In the genomic region with DNA sequence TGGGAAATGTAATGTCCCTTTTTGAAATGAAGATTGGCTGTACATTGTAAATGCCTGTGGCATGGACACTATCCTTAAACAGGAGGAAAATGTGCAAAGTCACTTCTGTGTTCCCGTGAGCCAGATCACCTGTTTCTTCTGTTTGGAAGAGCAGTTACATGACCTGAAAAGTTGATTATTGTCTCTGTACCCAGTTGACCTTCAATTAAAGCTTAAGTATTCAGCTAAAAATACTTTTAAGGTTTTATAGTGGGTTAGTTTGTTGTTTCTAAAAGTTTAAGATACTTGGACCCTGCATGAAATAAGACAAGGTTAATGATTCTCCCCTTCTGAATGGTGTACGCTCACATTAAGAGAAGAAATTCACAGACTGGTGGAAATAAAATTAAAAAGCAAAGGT, we compare ENCODE assay signal across 17 mouse cellular contexts. TPM values are rescaled to one million over a fixed set of nuclear protein-coding genes. Genes with fewer than 3 reads are reported as not detected.
DNase-seq lines count a peak whose midpoint lies in the region; TF ChIP-seq lines count a peak whose summit lies in the region.
"Had no signal": no experiment of that assay in that cellular context is flagged by ENCODE, and none has a peak within 500 bp of the region (broad histone marks: within the 10 kb centered on the region; RNA-seq: fewer than 3 reads in every experiment).

No protein-coding gene starts in this region.

- H3K9me3 ChIP-seq in heart, embryonic 10.5 days: no peaks in the 10 kb centered on the region
- H3K9me3 ChIP-seq: embryonic facial prominence, embryonic 12.5 days; forebrain, embryonic 15.5 days; hindbrain, embryonic 13.5 days had no signal

- TF ChIP-seq EP300 in heart, adult 2 months (IDR thresholded peaks at IDR 0.05; ENCODE audit: insufficient read depth, low read depth, low read length): no peak

- no peak for TF ChIP-seq CTCF in heart, adult 2 months (IDR thresholded peaks at IDR 0.05)
- no peak for TF ChIP-seq CTCF in liver, adult 2 months (IDR thresholded peaks at IDR 0.05; ENCODE audit: low read depth, low read length)

- H3K36me3 ChIP-seq in heart, adult 2 months (ENCODE audit: control insufficient read depth, insufficient read depth, low read length): peaks cover 20% of the 10 kb centered on the region
- H3K36me3 ChIP-seq in heart, embryonic 10.5 days: peaks cover 13% of the 10 kb centered on the region
- peaks cover 3% of the 10 kb centered on the region for H3K36me3 ChIP-seq in liver, adult 2 months (ENCODE audit: control insufficient read depth, insufficient read depth, low read length)

- DNase-seq in heart, adult 2 months: no peak
- DNase-seq in heart, embryonic 10.5 days (ENCODE audit: low spot score): no peak
- peak; percentile 77 for DNase-seq in kidney, adult 9 months
- DNase-seq in kidney, postnatal 4 days: no peak
- DNase-seq in liver, adult 2 months (ENCODE audit: extremely low read depth, low read depth, low spot score): peak; percentile 86
- DNase-seq in liver: no peak
- DNase-seq: adrenal gland, postnatal 14 days; cerebellum, adult 11-12 months; cerebellum, adult 9-10 months; cerebellum, postnatal 25 days; gastrocnemius, postnatal 10 days; heart, postnatal 10 days had no signal

- no peak for TF ChIP-seq POLR2A in heart, adult 2 months (IDR thresholded peaks at IDR 0.05; ENCODE audit: insufficient read depth, low read depth, low read length)
- no peak for TF ChIP-seq POLR2A in liver, adult 2 months (IDR thresholded peaks at IDR 0.05; ENCODE audit: extremely low read depth, insufficient read depth, low read length)

- no peak overlapping the region for H3K4me3 ChIP-seq in heart, adult 2 months
- H3K4me3 ChIP-seq in heart, embryonic 10.5 days: no peak overlapping the region
- no peak overlapping the region for H3K4me3 ChIP-seq in liver, adult 2 months (ENCODE audit: insufficient read depth, low read depth, low read length)
- H3K4me3 ChIP-seq: embryonic facial prominence, embryonic 12.5 days; forebrain, embryonic 15.5 days; hindbrain, embryonic 13.5 days had no signal

- peaks cover 3% of the 10 kb centered on the region for H3K79me2 ChIP-seq in heart, adult 2 months (replicated peaks; ENCODE audit: control insufficient read depth, insufficient read depth, low read length)
- peaks cover 13% of the 10 kb centered on the region for H3K79me2 ChIP-seq in liver, adult 2 months (ENCODE audit: control insufficient read depth, insufficient read depth, low read length)

- H3K4me1 ChIP-seq in heart, adult 2 months (ENCODE audit: control insufficient read depth, insufficient read depth, low read length): peaks cover 4% of the 10 kb centered on the region
- H3K4me1 ChIP-seq in heart, embryonic 10.5 days: peaks cover 13% of the 10 kb centered on the region; the same call in 1 of the 2 replicates
- peaks cover 23% of the 10 kb centered on the region for H3K4me1 ChIP-seq in liver, adult 2 months (ENCODE audit: control insufficient read depth, insufficient read depth, low read length)

- intact Hi-C loops in heart, adult 2 months (cut with DNase I): no loop called here

- H3K27ac ChIP-seq in heart, adult 2 months: peak overlapping the region; percentile 18; the same call in 1 of the 2 replicates
- H3K27ac ChIP-seq in heart, embryonic 10.5 days: no peak overlapping the region
- H3K27ac ChIP-seq in liver, adult 2 months (replicated peaks; ENCODE audit: insufficient read depth, low read depth, low read length): peak overlapping the region; percentile 68; the same call in 1 of the 2 replicates
- H3K27ac ChIP-seq: embryonic facial prominence, embryonic 12.5 days; forebrain, embryonic 15.5 days; hindbrain, embryonic 13.5 days had no signal

- H3K27me3 ChIP-seq in heart, adult 2 months (ENCODE audit: control insufficient read depth, insufficient read depth, low read length): no peaks in the 10 kb centered on the region
- no peaks in the 10 kb centered on the region for H3K27me3 ChIP-seq in heart, embryonic 10.5 days (ENCODE audit: insufficient read depth, poor library complexity, severe bottlenecking)
- H3K27me3 ChIP-seq in liver, adult 2 months (ENCODE audit: control insufficient read depth, insufficient read depth, low read length): no peaks in the 10 kb centered on the region
- H3K27me3 ChIP-seq: CH12.LX; embryonic facial prominence, embryonic 12.5 days; forebrain, embryonic 15.5 days; hindbrain, embryonic 13.5 days; Patski had no signal

- H3K9ac ChIP-seq in heart, adult 2 months (ENCODE audit: low read depth, low read length): no peak overlapping the region
- no peak overlapping the region for H3K9ac ChIP-seq in liver, adult 2 months (ENCODE audit: low read depth, low read length)
- H3K9ac ChIP-seq: embryonic facial prominence, embryonic 12.5 days; forebrain, embryonic 15.5 days; hindbrain, embryonic 13.5 days had no signal

- 80% methylated on average over 2 of the region's 2 CpGs for WGBS in heart, adult 2 months
- WGBS in heart, embryonic 10.5 days: 93% methylated on average over 2 of the region's 2 CpGs
- 24% methylated on average over 2 of the region's 2 CpGs for WGBS in liver, adult 2 months

RNA-seq across cellular contexts. Expression of a gene that starts 3.2 kb away (rescaled TPM):
- 100 to 1,000 TPM; 160 to 196 TPM for total RNA-seq in heart, adult 2 months (2021)
- polyA plus RNA-seq in heart, adult 2 months (2012; rRNA removed): 25.1 and 50.0 TPM in 2 replicates
- polyA plus RNA-seq in heart, embryonic 10.5 days (2016; fragmentation: Nextera tagmentation; extraction: Ambion mirVana): 280 and 320 TPM in 2 replicates
- total RNA-seq in liver, adult 2 months (2014; rRNA removed): 23.0 and 38.5 TPM in 2 replicates
- 7.8 and 8.1 TPM in 2 replicates for polyA plus RNA-seq in liver, adult 2 months (2012; rRNA removed)

RNA-seq across cellular contexts. Expression of a gene that starts 30.2 kb away (rescaled TPM):
- 10 to 100 TPM in 1 of 2 experiments, 1 to 10 TPM in 1; 9.4 to 11.9 TPM for total RNA-seq in heart, adult 2 months (2021)
- polyA plus RNA-seq in heart, adult 2 months (2012; rRNA removed): 2.5 and 5.5 TPM in 2 replicates
- 13.6 and 15.4 TPM in 2 replicates for polyA plus RNA-seq in heart, embryonic 10.5 days (2016; fragmentation: Nextera tagmentation; extraction: Ambion mirVana)
- 0.74 and 1.1 TPM in 2 replicates for total RNA-seq in liver, adult 2 months (2014; rRNA removed)
- 0.06 and 0.17 TPM in 2 replicates for polyA plus RNA-seq in liver, adult 2 months (2012; rRNA removed)

Comparison
In these comparisons a context has a peak if more than half of its experiments do, and no peak if none do; other contexts are left out.
1. DNase-seq: peak in kidney, adult 9 months (single experiment) and liver, adult 2 months (single experiment); none in heart, adult 2 months (0 of 2), heart, embryonic 10.5 days (single experiment), kidney, postnatal 4 days (0 of 2) and liver (single experiment).